Mouse (Mus musculus) spleen, postnatal 36 days (tissue): ENCODE measurements around the gene Brix1.
"Not testable (repeated sequence)": the region's sequence is repeated elsewhere in the genome, so short reads cannot be mapped to it uniquely, and the experiment has no call there.

Experiments used
- DNase-seq, 2 experiments: peaks; one replicate each; pipeline ENCODE4 v3.0.0; 2022; ENCODE audit warnings: low spot score in 2 of 2, mixed read lengths in 1 of 2

Brix1 gene

GRCm38 (mm10) chr15:10485484-10486364, at the start of gene Brix1, which contains the start of gene Rad1:
Brix1 (minus strand) TSS chr15:10485947.
Rad1 (plus strand) TSS chr15:10486018.
- peak; percentile 93 to 95 for DNase-seq

- no peak for DNase-seq
Measured at GRCm38 (mm10) chr15:10534591-10534990, 48.8 kb upstream of the Brix1 start.

- not testable (repeated sequence) for DNase-seq
Measured at GRCm38 (mm10) chr15:10533361-10533760, 47.6 kb upstream of the Brix1 start.

- no peak for DNase-seq
Measured at GRCm38 (mm10) chr15:10531352-10531751, 45.6 kb upstream of the Brix1 start.

GRCm38 (mm10) chr15:10525896-10526295, 40.1 kb upstream of the Brix1 start:
- no peak for DNase-seq

GRCm38 (mm10) chr15:10515166-10515565, 29.4 kb upstream of the Brix1 start:
- DNase-seq: no peak

GRCm38 (mm10) chr15:10506099-10506498, 20.4 kb upstream of the Brix1 start:
- no peak for DNase-seq

- DNase-seq: no peak
Measured at GRCm38 (mm10) chr15:10500838-10501719, 15.3 kb upstream of the Brix1 start.

- no peak for DNase-seq
Measured at GRCm38 (mm10) chr15:10500035-10500434, 14.3 kb upstream of the Brix1 start.

GRCm38 (mm10) chr15:10499593-10499992, 13.8 kb upstream of the Brix1 start:
- no peak for DNase-seq

GRCm38 (mm10) chr15:10496696-10497095, 10.9 kb upstream of the Brix1 start:
- DNase-seq: not testable (repeated sequence)

- DNase-seq: no peak
Measured at GRCm38 (mm10) chr15:10495944-10496343, 10.2 kb upstream of the Brix1 start.

GRCm38 (mm10) chr15:10490101-10490500, 4.4 kb upstream of the Brix1 start:
- no peak for DNase-seq

GRCm38 (mm10) chr15:10487246-10487645, 1.5 kb upstream of the Brix1 start:
- no peak for DNase-seq

- DNase-seq: no peak
Measured at GRCm38 (mm10) chr15:10486365-10486839, 655 bp upstream of the Brix1 start.

GRCm38 (mm10) chr15:10470941-10471340, 14.8 kb downstream of the Brix1 start:
- no peak for DNase-seq

- peak; percentile 83 to 86 for DNase-seq
Measured at GRCm38 (mm10) chr15:10470151-10470831, 15.5 kb downstream of the Brix1 start, which contains the start of gene Dnajc21. Dnajc21 (minus strand) TSS chr15:10470516.

- DNase-seq: no peak
Measured at GRCm38 (mm10) chr15:10469641-10470150, 16.1 kb downstream of the Brix1 start.

- DNase-seq: no peak
Measured at GRCm38 (mm10) chr15:10468761-10469160, 17.0 kb downstream of the Brix1 start.

- DNase-seq: no peak
Measured at GRCm38 (mm10) chr15:10464678-10465077, 21.1 kb downstream of the Brix1 start.

- DNase-seq: no peak
Measured at GRCm38 (mm10) chr15:10463555-10463954, 22.2 kb downstream of the Brix1 start.
